Mouse (Mus musculus): ENCODE data around the gene Nkx6-2.

Gene Nkx6-2

GRCm38 (mm10) chr7:139582595-139582994 is at the start of gene Nkx6-2:
Gene Nkx6-2 (minus strand): TSS chr7:139582797.
- in situ Hi-C loops (cut with MboI, MseI): no loop called here

- in situ Hi-C loops (cut with MboI, MseI): no loop called here
These were observed 42.6 kb upstream of the Nkx6-2 start for GRCm38 (mm10) chr7:139625156-139625555.

GRCm38 (mm10) chr7:139622568-139622967 is 40.0 kb upstream of the Nkx6-2 start:
- in situ Hi-C loops (cut with MboI, MseI): no loop called here

GRCm38 (mm10) chr7:139615767-139616766 is 33.5 kb upstream of the Nkx6-2 start:
- in situ Hi-C loops (cut with MboI, MseI): no loop called here

- in situ Hi-C loops (cut with MboI, MseI): no loop called here
These were observed 27.7 kb upstream of the Nkx6-2 start for GRCm38 (mm10) chr7:139610328-139610727.

- in situ Hi-C loops (cut with MboI, MseI): no loop called here
These were observed 13.3 kb upstream of the Nkx6-2 start for GRCm38 (mm10) chr7:139595862-139596261.

GRCm38 (mm10) chr7:139595311-139595710 is 12.7 kb upstream of the Nkx6-2 start:
- in situ Hi-C loops (cut with MboI, MseI): no loop called here

- in situ Hi-C loops (cut with MboI, MseI): no loop called here
These were observed 8.7 kb upstream of the Nkx6-2 start for GRCm38 (mm10) chr7:139591311-139591710.

- in situ Hi-C loops (cut with MboI, MseI): no loop called here
These were observed 7.7 kb upstream of the Nkx6-2 start for GRCm38 (mm10) chr7:139590302-139590701.

GRCm38 (mm10) chr7:139587919-139588318 is 5.3 kb upstream of the Nkx6-2 start:
- in situ Hi-C loops (cut with MboI, MseI): no loop called here

- in situ Hi-C loops (cut with MboI, MseI): no loop called here
These were observed 2.7 kb upstream of the Nkx6-2 start for GRCm38 (mm10) chr7:139585183-139585821.

GRCm38 (mm10) chr7:139584221-139585175 is 1.9 kb upstream of the Nkx6-2 start:
- in situ Hi-C loops (cut with MboI, MseI): no loop called here

- in situ Hi-C loops (cut with MboI, MseI): no loop called here
These were observed 619 bp upstream of the Nkx6-2 start for GRCm38 (mm10) chr7:139583094-139583737.

- in situ Hi-C loops (cut with MboI, MseI): no loop called here
These were observed 611 bp downstream of the Nkx6-2 start for GRCm38 (mm10) chr7:139581801-139582571.

- in situ Hi-C loops (cut with MboI, MseI): no loop called here
These were observed 1.5 kb downstream of the Nkx6-2 start for GRCm38 (mm10) chr7:139580851-139581775.

GRCm38 (mm10) chr7:139579261-139579905 is 3.2 kb downstream of the Nkx6-2 start:
- in situ Hi-C loops (cut with MboI, MseI): no loop called here

- in situ Hi-C loops (cut with MboI, MseI): no loop called here
These were observed 6.4 kb downstream of the Nkx6-2 start for GRCm38 (mm10) chr7:139576064-139576686.

- in situ Hi-C loops (cut with MboI, MseI): no loop called here
These were observed 9.9 kb downstream of the Nkx6-2 start for GRCm38 (mm10) chr7:139572665-139573064.
